Mouse (Mus musculus): Measurements from ENCODE around the gene Mlf2. TPM values are rescaled to one million over a fixed set of nuclear protein-coding genes. Genes with fewer than 3 reads are reported as not detected.
A peak's percentile ranks its signal among the peaks of the same experiment; 100 is the strongest.

Mlf2 gene
- polyA plus RNA-seq, 1 experiment from 2014 or later = 299 TPM

GRCm38 (mm10) chr6:124943526-124943925 is 12.3 kb downstream of the Mlf2 start:
- Histone ChIP-seq H3K4me2 (ENCODE audit: low read depth, low read length) (no peak overlapping the region), H3K4me1 (ENCODE audit: control insufficient read depth, insufficient read depth, low read length) (no peaks in the 10 kb centered on the region), H3K9ac (ENCODE audit: low read length) (no peak overlapping the region), H3K27ac (ENCODE audit: low read length) (no peak overlapping the region), H3K9me3 (replicated peaks; ENCODE audit: control insufficient read depth, low read length) (no peaks in the 10 kb centered on the region), H3K27me3 (ENCODE audit: control insufficient read depth, insufficient read depth, low read length) (no peaks in the 10 kb centered on the region), H3K4me3 (replicated peaks; ENCODE audit: low read length) (no peak overlapping the region), H3K36me3 (ENCODE audit: control insufficient read depth, insufficient read depth, low read length) (peaks cover 5% of the 10 kb centered on the region)
- no peak for ATAC-seq (ENCODE audit: insufficient read depth, low FRiP score)
- WGBS = 89% methylated on average over 3 of the region's 3 CpGs

GRCm38 (mm10) chr6:124953991-124954715 is 23.0 kb downstream of the Mlf2 start:
- Histone ChIP-seq H3K4me3 (replicated peaks; ENCODE audit: low read length) (no peak overlapping the region), H3K9me3 (replicated peaks; ENCODE audit: control insufficient read depth, low read length) (no peaks in the 10 kb centered on the region), H3K9ac (ENCODE audit: low read length) (no peak overlapping the region), H3K4me2 (ENCODE audit: low read depth, low read length) (no peak overlapping the region), H3K36me3 (ENCODE audit: control insufficient read depth, insufficient read depth, low read length) (peaks cover 14% of the 10 kb centered on the region), H3K27ac (ENCODE audit: low read length) (no peak overlapping the region), H3K27me3 (ENCODE audit: control insufficient read depth, insufficient read depth, low read length) (no peaks in the 10 kb centered on the region), H3K4me1 (ENCODE audit: control insufficient read depth, insufficient read depth, low read length) (no peaks in the 10 kb centered on the region)
- 77% methylated on average over 2 of the region's 2 CpGs for WGBS
- no peak for ATAC-seq (ENCODE audit: insufficient read depth, low FRiP score)

GRCm38 (mm10) chr6:124955212-124955611 is 24.0 kb downstream of the Mlf2 start:
- WGBS = 90% methylated on average over 4 of the region's 4 CpGs
- Histone ChIP-seq H3K4me2 (ENCODE audit: low read depth, low read length) (no peak overlapping the region), H3K4me1 (ENCODE audit: control insufficient read depth, insufficient read depth, low read length) (no peaks in the 10 kb centered on the region), H3K9ac (ENCODE audit: low read length) (no peak overlapping the region), H3K36me3 (ENCODE audit: control insufficient read depth, insufficient read depth, low read length) (peaks cover 20% of the 10 kb centered on the region), H3K9me3 (replicated peaks; ENCODE audit: control insufficient read depth, low read length) (no peaks in the 10 kb centered on the region), H3K27me3 (ENCODE audit: control insufficient read depth, insufficient read depth, low read length) (no peaks in the 10 kb centered on the region), H3K27ac (ENCODE audit: low read length) (no peak overlapping the region), H3K4me3 (replicated peaks; ENCODE audit: low read length) (no peak overlapping the region)
- no peak for ATAC-seq (ENCODE audit: insufficient read depth, low FRiP score)

- H3K36me3 ChIP-seq (ENCODE audit: control insufficient read depth, insufficient read depth, low read length) = peaks cover 29% of the 10 kb centered on the region
- no peaks in the 10 kb centered on the region for H3K4me1 ChIP-seq (ENCODE audit: control insufficient read depth, insufficient read depth, low read length)
- WGBS = 84% methylated on average over 3 of the region's 3 CpGs
- no peaks in the 10 kb centered on the region for H3K9me3 ChIP-seq (replicated peaks; ENCODE audit: control insufficient read depth, low read length)
- H3K27ac ChIP-seq (ENCODE audit: low read length) = no peak overlapping the region
- H3K27me3 ChIP-seq (ENCODE audit: control insufficient read depth, insufficient read depth, low read length) = no peaks in the 10 kb centered on the region
- no peak overlapping the region for H3K4me2 ChIP-seq (ENCODE audit: low read depth, low read length)
- H3K4me3 ChIP-seq (replicated peaks; ENCODE audit: low read length) = no peak overlapping the region
- H3K9ac ChIP-seq (ENCODE audit: low read length) = no peak overlapping the region
- ATAC-seq (ENCODE audit: insufficient read depth, low FRiP score) = no peak
Measured at GRCm38 (mm10) chr6:124958127-124958526, 26.9 kb downstream of the Mlf2 start.

DNA sequence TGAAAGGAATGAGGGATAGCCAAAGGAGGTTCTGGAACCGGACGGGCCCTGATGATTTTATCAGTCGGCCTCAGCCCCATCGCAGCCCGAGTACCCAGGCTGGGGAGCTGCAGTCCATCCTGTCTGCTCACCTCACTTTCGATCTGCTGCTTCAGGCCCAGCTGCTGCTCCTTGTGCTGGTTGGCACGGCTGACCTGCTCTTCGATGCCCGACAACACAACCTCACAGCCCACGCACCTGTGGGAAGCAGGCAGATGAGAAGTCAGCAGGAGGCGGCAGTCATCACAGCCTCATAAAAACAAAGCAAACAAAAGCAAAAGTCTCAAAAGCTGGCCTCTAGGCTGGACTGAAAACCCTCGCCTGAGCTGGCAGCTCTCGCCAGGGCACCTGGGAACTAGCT is 28.8 kb downstream of the Mlf2 start:
- H3K4me3 ChIP-seq (replicated peaks; ENCODE audit: low read length) = no peak overlapping the region
- H3K27me3 ChIP-seq (ENCODE audit: control insufficient read depth, insufficient read depth, low read length) = no peaks in the 10 kb centered on the region
- H3K27ac ChIP-seq (ENCODE audit: low read length) = no peak overlapping the region
- no peak overlapping the region for H3K9ac ChIP-seq (ENCODE audit: low read length)
- H3K4me1 ChIP-seq (ENCODE audit: control insufficient read depth, insufficient read depth, low read length) = peaks cover 6% of the 10 kb centered on the region; the same call in 1 of the 2 replicates
- H3K9me3 ChIP-seq (replicated peaks; ENCODE audit: control insufficient read depth, low read length) = no peaks in the 10 kb centered on the region
- H3K4me2 ChIP-seq (ENCODE audit: low read depth, low read length) = no peak overlapping the region
- no peak for ATAC-seq (ENCODE audit: insufficient read depth, low FRiP score)
- H3K36me3 ChIP-seq (ENCODE audit: control insufficient read depth, insufficient read depth, low read length) = peaks cover 29% of the 10 kb centered on the region
- WGBS = 91% methylated on average over 13 of the region's 13 CpGs

GRCm38 (mm10) chr6:124961021-124961420 is 29.8 kb downstream of the Mlf2 start:
- WGBS = 89% methylated on average over 12 of the region's 12 CpGs
- H3K27me3 ChIP-seq (ENCODE audit: control insufficient read depth, insufficient read depth, low read length) = no peaks in the 10 kb centered on the region
- no peak overlapping the region for H3K9ac ChIP-seq (ENCODE audit: low read length)
- no peak for ATAC-seq (ENCODE audit: insufficient read depth, low FRiP score)
- no peak overlapping the region for H3K27ac ChIP-seq (ENCODE audit: low read length)
- no peaks in the 10 kb centered on the region for H3K9me3 ChIP-seq (replicated peaks; ENCODE audit: control insufficient read depth, low read length)
- peaks cover 8% of the 10 kb centered on the region; the same call in 1 of the 2 replicates for H3K4me1 ChIP-seq (ENCODE audit: control insufficient read depth, insufficient read depth, low read length)
- H3K36me3 ChIP-seq (ENCODE audit: control insufficient read depth, insufficient read depth, low read length) = peaks cover 26% of the 10 kb centered on the region
- H3K4me3 ChIP-seq (replicated peaks; ENCODE audit: low read length) = no peak overlapping the region
- H3K4me2 ChIP-seq (ENCODE audit: low read depth, low read length) = no peak overlapping the region

- peak; percentile 0; the same call in 1 of the 2 replicates for ATAC-seq (ENCODE audit: insufficient read depth, low FRiP score)
- peak overlapping the region; percentile 80 for H3K4me3 ChIP-seq (replicated peaks; ENCODE audit: low read length)
- peak overlapping the region; percentile 98 for H3K9ac ChIP-seq (ENCODE audit: low read length)
- no peaks in the 10 kb centered on the region for H3K9me3 ChIP-seq (replicated peaks; ENCODE audit: control insufficient read depth, low read length)
- H3K27ac ChIP-seq (ENCODE audit: low read length) = peak overlapping the region; percentile 91
- peak overlapping the region; percentile 96 for H3K4me2 ChIP-seq (ENCODE audit: low read depth, low read length)
- 30% methylated on average over 16 of the region's 16 CpGs for WGBS
- 0 out of 2 replicates have a peak, but pooled peaks cover 11% of the 10 kb centered on the region for H3K36me3 ChIP-seq (ENCODE audit: control insufficient read depth, insufficient read depth, low read length)
- peaks cover 10% of the 10 kb centered on the region; the same call in 1 of the 2 replicates for H3K4me1 ChIP-seq (ENCODE audit: control insufficient read depth, insufficient read depth, low read length)
- no peaks in the 10 kb centered on the region for H3K27me3 ChIP-seq (ENCODE audit: control insufficient read depth, insufficient read depth, low read length)
Measured at GRCm38 (mm10) chr6:124964638-124965037, 33.5 kb downstream of the Mlf2 start.

DNA sequence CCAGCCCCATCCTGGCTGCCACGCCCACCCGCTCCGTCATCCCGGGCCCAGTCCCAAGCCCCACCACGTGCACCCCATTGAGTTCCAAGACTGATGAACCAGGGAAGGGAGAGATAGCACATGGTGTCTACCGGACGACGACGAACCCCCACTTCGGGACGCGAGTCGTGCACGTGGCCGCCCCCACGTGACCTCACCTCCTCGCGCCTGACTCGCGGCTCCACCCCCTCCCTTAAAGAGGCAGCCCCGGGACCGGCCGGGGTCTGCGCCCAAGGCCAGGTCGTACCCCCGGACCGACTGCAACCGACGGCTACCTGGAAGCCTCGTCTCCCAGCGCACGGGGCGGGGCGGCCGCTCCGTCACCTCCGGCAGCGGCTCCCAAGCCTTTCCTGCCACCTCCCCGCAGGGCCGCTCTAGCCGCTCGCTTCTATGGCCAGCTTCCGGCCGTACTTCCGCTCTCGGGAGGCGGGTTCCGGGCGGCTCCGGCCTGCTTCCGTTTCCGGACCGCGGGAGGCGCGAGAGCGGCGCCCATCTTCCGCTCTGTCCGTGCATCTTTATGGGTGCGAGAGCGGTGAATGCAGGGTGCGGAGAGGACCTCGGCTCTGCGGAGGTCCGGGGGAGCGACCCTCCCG is 34.0 kb downstream of the Mlf2 start, which contains the start of gene Cops7a:
Gene Cops7a (minus strand): TSS at position 451 of the 632 bp plus-strand sequence.
- H3K4me2 ChIP-seq (ENCODE audit: low read depth, low read length) = peak within 1 kb of the TSS; percentile 96
- 0 out of 2 replicates have a peak, but pooled peaks cover 9% of the 10 kb centered on the region for H3K36me3 ChIP-seq (ENCODE audit: control insufficient read depth, insufficient read depth, low read length)
- H3K27ac ChIP-seq (ENCODE audit: low read length) = peak within 1 kb of the TSS; percentile 91
- peak within 1 kb of the TSS; percentile 98 for H3K9ac ChIP-seq (ENCODE audit: low read length)
- no peaks in the 10 kb centered on the region for H3K9me3 ChIP-seq (replicated peaks; ENCODE audit: control insufficient read depth, low read length)
- H3K27me3 ChIP-seq (ENCODE audit: control insufficient read depth, insufficient read depth, low read length) = no peaks in the 10 kb centered on the region
- ATAC-seq (ENCODE audit: insufficient read depth, low FRiP score) = peak; percentile 96
- WGBS = under 1% methylated on average over 68 of the region's 68 CpGs
- H3K4me3 ChIP-seq (replicated peaks; ENCODE audit: low read length) = peak within 1 kb of the TSS; percentile 80
- peaks cover 10% of the 10 kb centered on the region; the same call in 1 of the 2 replicates for H3K4me1 ChIP-seq (ENCODE audit: control insufficient read depth, insufficient read depth, low read length)

DNA sequence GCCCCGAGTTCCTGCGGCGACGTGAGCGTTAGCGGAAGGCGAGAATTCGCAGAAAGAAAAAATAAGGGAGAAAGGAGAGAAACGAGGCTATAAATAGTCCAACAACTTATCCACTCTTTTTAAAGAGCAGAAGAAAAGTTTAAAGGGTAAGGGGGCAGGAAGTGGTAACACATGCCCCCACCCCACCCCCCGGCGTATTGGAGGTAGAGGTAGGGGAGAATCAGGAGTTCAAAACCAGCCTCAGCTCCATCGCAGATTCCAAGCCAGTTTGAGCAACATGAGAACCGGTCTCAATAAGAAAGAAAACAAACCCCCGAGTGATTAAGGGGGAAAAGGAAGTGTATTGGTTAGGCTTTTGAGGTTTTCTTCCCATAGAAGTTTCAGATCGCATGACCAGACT is 34.6 kb downstream of the Mlf2 start:
- Histone ChIP-seq H3K27ac (ENCODE audit: low read length) (peak overlapping the region; percentile 91), H3K9ac (ENCODE audit: low read length) (peak overlapping the region; percentile 98), H3K4me3 (replicated peaks; ENCODE audit: low read length) (peak overlapping the region; percentile 80), H3K9me3 (replicated peaks; ENCODE audit: control insufficient read depth, low read length) (no peaks in the 10 kb centered on the region), H3K36me3 (ENCODE audit: control insufficient read depth, insufficient read depth, low read length) (0 out of 2 replicates have a peak, but pooled peaks cover 7% of the 10 kb centered on the region), H3K4me1 (ENCODE audit: control insufficient read depth, insufficient read depth, low read length) (peaks cover 10% of the 10 kb centered on the region; the same call in 1 of the 2 replicates), H3K4me2 (ENCODE audit: low read depth, low read length) (peak overlapping the region; percentile 96), H3K27me3 (ENCODE audit: control insufficient read depth, insufficient read depth, low read length) (no peaks in the 10 kb centered on the region)
- ATAC-seq (ENCODE audit: insufficient read depth, low FRiP score) = no peak
- 11% methylated on average over 15 of the region's 15 CpGs for WGBS
